Mouse (Mus musculus) liver, embryonic 14.5 days (tissue): ENCODE results near the gene Tbc1d25.

Experiments
- CTCF ChIP-seq: IDR thresholded peaks from 2 replicates; pipeline ENCODE4 v1.5.1; 2016; ENCODE audit warnings: antibody characterized with exemption, low read depth, control low read depth
- EP300 ChIP-seq: IDR thresholded peaks from 2 replicates; pipeline ENCODE4 v1.6.1; 2016; ENCODE audit warnings: antibody characterized with exemption, low read depth

DNA sequence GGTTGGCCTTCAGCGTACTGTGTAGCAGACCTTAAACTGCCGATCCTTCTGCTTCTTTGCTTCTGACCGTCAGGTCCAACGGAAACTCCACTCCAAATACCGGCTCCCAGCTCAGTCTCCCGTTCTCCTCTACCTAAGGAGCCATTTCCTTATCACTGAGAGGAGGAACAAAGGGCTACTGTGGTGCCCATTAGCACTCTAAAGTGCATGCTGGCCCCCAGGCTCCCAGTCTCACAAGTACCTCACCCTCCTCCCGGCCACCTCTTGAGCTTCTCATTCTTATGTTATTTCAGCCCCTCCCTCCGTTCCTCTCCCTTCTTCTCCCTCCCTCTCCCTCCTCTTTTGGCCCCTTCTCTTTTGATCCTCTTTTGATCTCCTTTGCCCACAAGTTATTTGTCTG lies 43.7 kb upstream of the Tbc1d25 start:
- TF ChIP-seq CTCF (no peak), EP300 (no peak)
